Comparison of ENCODE assay signal across 13 mouse cellular contexts in the genomic region with DNA sequence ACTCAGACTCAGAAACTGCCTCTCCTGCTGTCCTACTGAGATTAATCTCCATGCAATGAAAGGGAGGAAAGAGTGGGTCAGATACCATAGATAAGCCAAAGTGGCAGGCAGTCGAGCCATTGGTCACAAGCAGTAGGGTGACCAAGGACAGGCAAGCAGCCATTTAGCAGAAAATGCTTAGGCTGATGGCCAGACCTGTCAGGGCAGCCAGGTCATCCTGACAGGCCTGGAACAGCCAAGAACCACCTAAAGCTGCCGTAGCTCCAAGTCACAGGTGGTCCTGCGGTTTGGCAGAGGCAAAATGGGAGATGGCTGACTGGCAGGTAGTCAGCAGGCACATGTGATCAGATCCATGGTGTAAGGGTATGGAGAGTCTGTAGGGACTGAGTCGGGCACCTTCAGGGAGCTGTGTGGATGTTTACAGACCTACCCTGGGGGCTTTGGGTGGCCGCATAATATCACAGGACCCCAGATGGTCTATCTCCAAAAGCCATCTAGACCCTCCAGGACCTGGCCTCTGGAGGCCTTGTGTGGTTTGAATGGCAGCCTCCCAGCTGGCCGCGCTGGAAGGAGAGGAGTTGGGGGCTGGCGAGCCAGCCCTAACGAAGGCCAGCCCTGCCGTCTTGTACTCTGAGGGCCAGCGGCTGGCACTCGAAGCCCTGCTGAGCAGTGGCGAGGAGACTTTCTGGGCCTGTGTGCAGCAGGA. TPM values are rescaled to one million over a fixed set of nuclear protein-coding genes. Genes with fewer than 3 reads are reported as not detected.
A peak's percentile ranks its signal among the peaks of the same experiment; 100 is the strongest.
DNase-seq lines count a peak whose midpoint lies in the region; ATAC-seq and TF ChIP-seq lines count a peak whose summit lies in the region.
"Had no signal": no experiment of that assay in that cellular context is flagged by ENCODE, and none has a peak within 500 bp of the region (broad histone marks: within the 10 kb centered on the region; RNA-seq: fewer than 3 reads in every experiment).

No protein-coding gene starts in this region.

- H3K9me3 ChIP-seq in limb, embryonic 15.5 days = no peaks in the 10 kb centered on the region
- H3K9me3 ChIP-seq: forebrain, embryonic 10.5 days; neural tube, embryonic 12.5 days had no signal

- H3K4me3 ChIP-seq in liver, adult 2 months (ENCODE audit: insufficient read depth, low read depth, low read length) = no peak overlapping the region
- no peak overlapping the region for H3K4me3 ChIP-seq in limb, embryonic 15.5 days
- H3K4me3 ChIP-seq: forebrain, embryonic 10.5 days; neural tube, embryonic 12.5 days had no signal

- 77% methylated on average over 13 of the region's 13 CpGs for WGBS in liver, adult 2 months
- 56% methylated on average over 13 of the region's 13 CpGs for WGBS in limb, embryonic 15.5 days

- TF ChIP-seq CTCF in liver, adult 2 months (IDR thresholded peaks at IDR 0.05; ENCODE audit: low read depth, low read length) = no peak

- ATAC-seq in limb, embryonic 15.5 days (ENCODE audit: insufficient number of reproducible peaks, low FRiP score, low TSS enrichment, low read depth) = no peak

- TF ChIP-seq POLR2A in liver, adult 2 months (IDR thresholded peaks at IDR 0.05; ENCODE audit: extremely low read depth, insufficient read depth, low read length) = no peak

- no peak overlapping the region for H3K9ac ChIP-seq in liver, adult 2 months (ENCODE audit: low read depth, low read length)
- no peak overlapping the region for H3K9ac ChIP-seq in limb, embryonic 15.5 days
- H3K9ac ChIP-seq: neural tube, embryonic 12.5 days had no signal

- peaks cover 9% of the 10 kb centered on the region for H3K4me1 ChIP-seq in liver, adult 2 months (ENCODE audit: control insufficient read depth, insufficient read depth, low read length)
- peaks cover 27% of the 10 kb centered on the region for H3K4me1 ChIP-seq in limb, embryonic 15.5 days

- peaks cover 7% of the 10 kb centered on the region for H3K36me3 ChIP-seq in liver, adult 2 months (ENCODE audit: control insufficient read depth, insufficient read depth, low read length)
- peaks cover 79% of the 10 kb centered on the region for H3K36me3 ChIP-seq in limb, embryonic 15.5 days

- no peaks in the 10 kb centered on the region for H3K27me3 ChIP-seq in liver, adult 2 months (ENCODE audit: control insufficient read depth, insufficient read depth, low read length)
- no peaks in the 10 kb centered on the region for H3K27me3 ChIP-seq in limb, embryonic 15.5 days
- H3K27me3 ChIP-seq: neural tube, embryonic 12.5 days had no signal

- H3K79me2 ChIP-seq in liver, adult 2 months (ENCODE audit: control insufficient read depth, insufficient read depth, low read length) = peaks cover 5% of the 10 kb centered on the region; the same call in 1 of the 2 replicates

- peak; percentile 30 for DNase-seq in cerebellum, adult 8-10 months
- no peak for DNase-seq in cerebellum, postnatal 4 days (ENCODE audit: low spot score in 2 of 2)
- DNase-seq in liver, adult 2 months (ENCODE audit: extremely low read depth, low read depth, low spot score) = peak; percentile 53
- no peak for DNase-seq in liver
- peak; percentile 35 for DNase-seq in ZHBTc4 (ENCODE audit: low read depth, low spot score)
- DNase-seq in ovary, postnatal 10 days (ENCODE audit: low spot score) = no peak
- DNase-seq in retina, embryonic 14.5 days (ENCODE audit: low spot score) = no peak

- H3K27ac ChIP-seq in liver, adult 2 months (replicated peaks; ENCODE audit: insufficient read depth, low read depth, low read length) = no peak overlapping the region
- H3K27ac ChIP-seq in limb, embryonic 15.5 days = peak overlapping the region; percentile 47; the same call in 1 of the 2 replicates
- H3K27ac ChIP-seq: forebrain, embryonic 10.5 days; neural tube, embryonic 12.5 days had no signal

- no peak overlapping the region for H3K4me2 ChIP-seq in limb, embryonic 15.5 days
- H3K4me2 ChIP-seq: neural tube, embryonic 12.5 days had no signal

RNA-seq across cellular contexts. Expression of a gene that starts 0.8 kb away (rescaled TPM):
- total RNA-seq in liver, adult 2 months (2014; rRNA removed) = 0.18 TPM in 1 of 2 replicates, not detected in the other
- polyA plus RNA-seq in liver, adult 2 months (2012; rRNA removed) = 0.05 and 0.10 TPM in 2 replicates
- polyA plus RNA-seq in limb, embryonic 15.5 days (2015; fragmentation: Nextera tagmentation; extraction: Ambion mirVana) = 0.76 and 0.78 TPM in 2 replicates

RNA-seq across cellular contexts. Expression of a gene that starts 3.8 kb away (rescaled TPM):
- not detected in 2 replicates for total RNA-seq in liver, adult 2 months (2014; rRNA removed)
- not detected in 2 replicates for polyA plus RNA-seq in liver, adult 2 months (2012; rRNA removed)
- polyA plus RNA-seq in limb, embryonic 15.5 days (2015; fragmentation: Nextera tagmentation; extraction: Ambion mirVana) = not detected in 2 replicates
- polyA plus RNA-seq: heart, embryonic 14.5 days; large intestine, adult 2 months; liver, embryonic 16.5 days; neural tube, embryonic 12.5 days had no signal

RNA-seq across cellular contexts. Expression of a gene that starts 4.0 kb away (rescaled TPM):
- 13.4 and 15.2 TPM in 2 replicates for total RNA-seq in liver, adult 2 months (2014; rRNA removed)
- 62.9 and 80.1 TPM in 2 replicates for polyA plus RNA-seq in liver, adult 2 months (2012; rRNA removed)
- 38.5 and 39.7 TPM in 2 replicates for polyA plus RNA-seq in limb, embryonic 15.5 days (2015; fragmentation: Nextera tagmentation; extraction: Ambion mirVana)

RNA-seq across cellular contexts. Expression of a gene that starts 6.5 kb away (rescaled TPM):
- 436 and 542 TPM in 2 replicates for total RNA-seq in liver, adult 2 months (2014; rRNA removed)
- 366 and 534 TPM in 2 replicates for polyA plus RNA-seq in liver, adult 2 months (2012; rRNA removed)
- polyA plus RNA-seq in limb, embryonic 15.5 days (2015; fragmentation: Nextera tagmentation; extraction: Ambion mirVana) = 942 and 1,034 TPM in 2 replicates

RNA-seq across cellular contexts. Expression of a gene that starts 16.9 kb away (rescaled TPM):
- 93.0 and 110 TPM in 2 replicates for total RNA-seq in liver, adult 2 months (2014; rRNA removed)
- 8.6 and 17.0 TPM in 2 replicates for polyA plus RNA-seq in liver, adult 2 months (2012; rRNA removed)
- polyA plus RNA-seq in limb, embryonic 15.5 days (2015; fragmentation: Nextera tagmentation; extraction: Ambion mirVana) = 4.3 and 4.7 TPM in 2 replicates

Comparison
In these comparisons a context has a peak if more than half of its experiments do, and no peak if none do; other contexts are left out.
1. DNase-seq: peak in cerebellum, adult 8-10 months (single experiment), liver, adult 2 months (single experiment) and ZHBTc4 (single experiment); none in cerebellum, postnatal 4 days (0 of 2), liver (single experiment), ovary, postnatal 10 days (single experiment) and retina, embryonic 14.5 days (single experiment).